Mouse (Mus musculus) erythroblast, embryonic 14.5 days (primary cell): Measurements from ENCODE around the gene Psmd9. TPM values are rescaled to one million over a fixed set of nuclear protein-coding genes. Genes with fewer than 3 reads are reported as not detected.
"Not testable (repeated sequence)": the region's sequence is repeated elsewhere in the genome, so short reads cannot be mapped to it uniquely, and the experiment has no call there.

Source experiments
- H3K27me3 ChIP-seq: 2 replicates; pipeline ENCODE4 v1.6.1; 2012; ENCODE audit warnings: inconsistent platforms; ENCODE audit not compliant: control insufficient read depth
- H3K36me3 ChIP-seq: 2 replicates; pipeline ENCODE4 v1.6.1; 2012; ENCODE audit warnings: mild to moderate bottlenecking, inconsistent platforms; ENCODE audit not compliant: control insufficient read depth
- H3K4me1 ChIP-seq: 2 replicates; pipeline ENCODE4 v1.6.1; 2012; ENCODE audit warnings: inconsistent platforms; ENCODE audit not compliant: control insufficient read depth
- H3K4me3 ChIP-seq: replicated peaks from 2 replicates; pipeline ENCODE3; 2012; ENCODE audit warnings: moderate library complexity, mild to moderate bottlenecking, inconsistent platforms
- H3K9me3 ChIP-seq: 2 replicates; pipeline ENCODE4 v1.6.1; 2012; ENCODE audit warnings: low read length, inconsistent platforms, mixed read lengths; ENCODE audit not compliant: control insufficient read depth
- GATA1 ChIP-seq: IDR thresholded peaks from 2 replicates; pipeline ENCODE4 v1.6.1; 2012; ENCODE audit warnings: low read length, inconsistent platforms, mixed read lengths
- TAL1 ChIP-seq: IDR thresholded peaks from 3 replicates; pipeline ENCODE4 v1.6.1; 2012; ENCODE audit warnings: low read length, inconsistent platforms, mixed read lengths
- polyA plus RNA-seq: library from polyadenylated mRNA; stranded (reverse); fragments of >175 nt; gene quantifications from 2 replicates; pipeline ENCODE4 v1.2.3, GENCODE M21; 2012

Gene Psmd9
- polyA plus RNA-seq, 1 experiment = 28.4 TPM

DNA sequence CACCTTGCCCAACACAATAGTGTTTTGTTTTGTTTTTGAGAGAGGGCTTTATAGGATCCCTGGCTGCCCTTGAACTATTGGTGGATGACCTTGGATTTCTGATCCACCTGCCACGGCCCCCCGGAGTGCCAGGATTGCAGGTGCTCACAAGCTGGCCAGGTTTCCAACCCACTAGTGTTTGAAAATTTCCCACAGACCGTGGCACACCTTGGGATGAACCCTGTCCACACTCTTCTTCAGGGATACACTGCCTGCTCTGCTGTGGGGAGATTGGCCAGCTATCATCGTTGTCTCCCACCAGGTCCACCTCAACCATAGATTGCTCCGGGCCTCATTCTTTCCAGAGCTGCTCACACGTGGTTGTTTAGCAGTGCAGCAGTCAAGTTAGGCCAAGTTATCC, 25.6 kb downstream of the Psmd9 start:
- TF ChIP-seq GATA1 (no peak), TAL1 (no peak)
- peaks cover 3% of the 10 kb centered on the region; the same call in 1 of the 2 replicates for H3K9me3 ChIP-seq
- no peaks in the 10 kb centered on the region for H3K27me3 ChIP-seq
- H3K4me3 ChIP-seq = no peak overlapping the region
- H3K36me3 ChIP-seq = peaks cover 8% of the 10 kb centered on the region
- peaks cover 77% of the 10 kb centered on the region for H3K4me1 ChIP-seq

DNA sequence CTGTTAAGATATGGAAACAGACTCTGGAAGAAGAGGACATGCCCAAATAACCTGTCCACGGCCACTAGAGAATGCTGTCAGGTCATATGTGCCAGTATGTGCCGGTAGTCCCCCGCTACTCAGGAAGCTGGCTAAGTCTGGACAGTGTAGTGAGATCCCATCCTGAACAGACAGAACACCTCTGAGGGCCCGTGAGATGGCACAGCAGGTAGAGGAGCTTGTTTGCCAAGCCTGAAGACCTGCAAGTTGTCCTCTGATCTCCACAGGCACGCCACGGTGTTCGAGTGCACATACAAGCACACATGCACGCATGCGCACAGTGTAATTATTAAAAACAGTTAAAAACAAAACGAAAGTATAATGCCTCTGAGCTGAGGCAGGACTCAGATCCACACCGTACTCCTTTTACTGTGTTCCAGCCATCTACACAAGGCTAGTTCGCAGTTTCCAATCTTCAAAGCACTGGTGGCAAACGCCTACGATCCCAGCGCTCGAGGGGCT, 26.3 kb downstream of the Psmd9 start:
- Histone ChIP-seq H3K4me1 (peaks cover 83% of the 10 kb centered on the region), H3K9me3 (peaks cover 3% of the 10 kb centered on the region; the same call in 1 of the 2 replicates), H3K36me3 (peaks cover 8% of the 10 kb centered on the region), H3K27me3 (no peaks in the 10 kb centered on the region), H3K4me3 (no peak overlapping the region)
- TF ChIP-seq TAL1 (no peak), GATA1 (no peak)

DNA sequence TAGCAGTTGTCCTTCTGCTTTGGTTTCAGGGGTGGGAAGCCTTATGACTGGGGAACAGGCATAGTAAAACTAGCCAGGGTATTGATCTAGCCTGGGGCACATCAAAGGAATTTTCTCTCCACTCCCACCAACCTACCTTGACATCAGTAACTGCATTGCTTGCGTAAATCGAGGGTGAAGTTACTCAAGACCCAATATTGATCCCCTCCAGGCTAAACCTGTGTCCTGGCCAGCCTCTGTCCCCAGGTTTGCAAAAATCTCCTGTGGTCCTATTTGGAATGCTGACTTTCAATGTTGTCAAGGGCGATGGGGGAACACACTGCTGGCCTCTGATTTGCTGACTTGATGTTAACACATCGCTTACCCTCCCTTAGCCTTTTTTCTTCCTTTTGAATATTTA, 27.5 kb downstream of the Psmd9 start:
- no peak for TF ChIP-seq TAL1
- TF ChIP-seq GATA1 = no peak
- no peaks in the 10 kb centered on the region for H3K9me3 ChIP-seq
- H3K4me3 ChIP-seq = no peak overlapping the region
- H3K27me3 ChIP-seq = no peaks in the 10 kb centered on the region
- H3K4me1 ChIP-seq = peaks cover 83% of the 10 kb centered on the region
- peaks cover 5% of the 10 kb centered on the region for H3K36me3 ChIP-seq

DNA sequence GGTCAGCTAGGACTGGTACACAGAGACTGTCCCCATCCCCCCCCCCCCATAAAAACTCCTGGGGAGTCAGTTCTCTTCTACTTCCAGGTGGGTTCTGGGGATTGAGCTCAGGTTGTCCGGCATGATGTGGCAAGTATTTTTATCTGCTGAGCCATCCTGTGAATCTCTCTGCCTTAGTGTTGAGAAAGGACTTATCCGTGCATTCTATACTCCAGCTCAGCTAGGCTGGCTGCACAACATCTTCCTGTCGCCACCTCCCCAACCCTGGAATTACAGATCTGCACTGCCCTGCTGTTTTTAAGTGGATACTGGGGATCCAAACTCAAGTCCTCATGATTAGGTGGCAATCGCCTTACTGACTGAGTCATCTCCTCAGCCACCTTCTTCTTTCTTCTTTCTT, 29.3 kb downstream of the Psmd9 start:
- Histone ChIP-seq H3K4me3 (no peak overlapping the region), H3K36me3 (peaks cover 3% of the 10 kb centered on the region), H3K27me3 (no peaks in the 10 kb centered on the region), H3K4me1 (peaks cover 74% of the 10 kb centered on the region), H3K9me3 (no peaks in the 10 kb centered on the region)
- TF ChIP-seq TAL1 = no peak
- no peak for TF ChIP-seq GATA1

DNA sequence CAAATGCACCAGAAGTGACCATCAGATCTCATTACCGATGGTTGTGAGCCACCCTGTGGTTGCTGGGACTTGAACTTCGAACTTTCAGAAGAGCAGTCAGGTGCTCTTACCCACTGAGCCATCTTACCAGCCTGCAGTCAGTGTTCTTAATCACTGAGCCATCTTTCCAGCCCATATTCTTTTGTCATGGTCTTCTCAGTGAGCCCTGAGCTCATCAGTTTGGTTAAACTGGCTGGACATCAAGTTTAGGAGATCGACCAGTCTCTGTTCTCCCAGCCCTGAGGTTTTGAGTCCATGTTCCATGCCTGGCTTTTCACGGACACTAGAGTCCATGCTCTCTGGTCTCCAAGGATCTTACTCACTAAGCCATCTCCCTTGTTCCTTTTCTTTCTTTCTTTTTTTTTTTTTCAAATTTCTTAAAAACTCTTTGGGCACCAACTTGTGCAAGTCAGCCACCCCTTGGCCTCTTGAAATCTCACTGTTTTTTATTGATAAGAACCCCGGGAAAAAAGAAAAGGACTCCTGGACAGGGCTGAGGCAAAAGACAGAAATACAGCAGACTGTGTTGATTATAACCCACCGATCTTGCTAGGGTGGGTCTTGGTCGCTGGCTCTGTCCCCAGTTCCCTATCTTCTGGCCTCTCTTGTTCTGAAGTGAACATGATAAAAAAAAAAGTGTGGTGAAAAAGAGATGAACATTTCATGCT, 31.8 kb downstream of the Psmd9 start:
- not testable (repeated sequence) for H3K36me3 ChIP-seq, H3K9me3 ChIP-seq, H3K4me3 ChIP-seq, H3K27me3 ChIP-seq
- H3K4me1 ChIP-seq = peaks cover 52% of the 10 kb centered on the region

DNA sequence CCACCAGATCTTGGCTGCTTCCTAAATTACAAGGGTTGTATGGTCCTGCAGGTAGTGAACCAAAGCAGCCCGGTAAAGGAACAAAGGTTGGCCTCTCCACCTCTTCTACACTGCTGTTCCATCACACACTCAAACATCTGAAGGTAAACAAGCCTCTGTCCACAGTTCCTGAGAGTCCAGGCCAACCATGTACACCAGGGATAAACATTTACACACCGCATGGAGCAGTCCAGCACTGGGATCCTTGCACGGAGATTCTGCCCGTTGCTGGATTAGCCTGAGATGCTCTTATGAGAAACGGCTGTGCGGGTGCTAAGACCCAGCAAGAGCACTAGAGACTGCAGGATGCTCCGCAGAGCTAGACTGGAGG, 32.3 kb downstream of the Psmd9 start:
- H3K36me3 ChIP-seq = no peaks in the 10 kb centered on the region; the same call in 1 of the 2 replicates
- H3K9me3 ChIP-seq = peaks cover 5% of the 10 kb centered on the region; the same call in 1 of the 2 replicates
- H3K4me1 ChIP-seq = peaks cover 47% of the 10 kb centered on the region
- TF ChIP-seq GATA1 = no peak
- TF ChIP-seq TAL1 = no peak
- no peaks in the 10 kb centered on the region for H3K27me3 ChIP-seq
- H3K4me3 ChIP-seq = no peak overlapping the region

DNA sequence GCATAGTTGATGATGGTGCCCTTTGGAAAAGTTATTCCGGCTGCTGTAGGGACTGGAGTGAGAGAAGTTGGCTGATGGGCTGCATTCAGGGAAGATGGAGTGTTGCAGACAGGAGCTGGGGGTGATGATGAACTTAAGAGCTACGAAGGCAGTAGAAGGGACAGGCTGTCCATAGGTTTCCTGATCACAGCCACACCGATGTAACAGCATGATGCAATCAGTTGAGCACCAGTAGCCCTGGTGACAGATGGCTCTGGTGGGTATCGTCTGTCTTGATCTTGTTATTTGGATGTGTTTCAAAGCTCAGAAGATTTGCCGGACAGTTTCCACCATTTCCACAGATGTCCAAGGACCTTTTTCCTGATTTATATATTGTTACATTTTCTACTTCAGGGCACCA, 32.8 kb downstream of the Psmd9 start:
- peak; percentile 43; the same call in 1 of the 3 replicates for TF ChIP-seq TAL1
- TF ChIP-seq GATA1 = no peak
- H3K4me1 ChIP-seq = peaks cover 42% of the 10 kb centered on the region
- H3K36me3 ChIP-seq = no peaks in the 10 kb centered on the region; the same call in 1 of the 2 replicates
- no peak overlapping the region for H3K4me3 ChIP-seq
- no peaks in the 10 kb centered on the region for H3K27me3 ChIP-seq
- peaks cover 5% of the 10 kb centered on the region; the same call in 1 of the 2 replicates for H3K9me3 ChIP-seq

DNA sequence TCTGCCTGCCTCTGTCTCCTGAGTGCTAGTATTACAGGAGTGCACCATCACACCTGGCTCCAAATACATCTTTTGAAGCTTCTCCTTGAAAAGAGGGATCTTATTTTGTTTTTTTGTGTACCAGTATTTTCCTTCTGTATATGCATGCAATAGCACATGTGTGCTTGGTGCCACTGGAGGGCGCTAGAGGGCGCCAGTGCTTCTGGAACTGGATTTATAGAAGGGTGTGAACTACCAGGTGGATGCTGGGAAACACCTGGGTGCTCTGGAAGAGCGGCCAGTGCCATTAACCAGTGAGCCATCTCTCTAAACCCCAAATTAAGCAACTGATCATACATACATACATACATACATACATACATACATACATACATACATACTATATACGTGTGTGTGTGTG, 33.6 kb downstream of the Psmd9 start:
- not testable (repeated sequence) for H3K27me3 ChIP-seq, H3K36me3 ChIP-seq

DNA sequence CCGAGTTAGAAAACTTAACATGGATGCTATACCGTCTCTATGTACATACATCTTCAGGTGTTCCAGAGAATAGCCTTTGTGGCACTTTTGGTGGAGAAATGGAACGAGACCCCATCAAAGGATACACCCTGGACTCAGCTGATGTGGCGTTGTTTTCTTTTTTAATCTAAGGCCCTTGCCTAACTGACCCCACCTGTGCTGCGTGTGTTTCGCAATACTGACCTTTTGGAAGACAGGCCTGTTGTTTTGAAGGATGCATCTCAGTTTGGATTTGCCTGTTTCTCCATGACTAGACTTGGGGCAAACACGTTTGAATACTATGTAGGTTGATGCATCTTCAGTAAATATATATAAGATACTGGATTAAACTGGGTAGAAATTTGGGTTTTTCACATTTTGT, 34.4 kb downstream of the Psmd9 start:
- H3K36me3 ChIP-seq, H3K4me3 ChIP-seq, H3K27me3 ChIP-seq, H3K9me3 ChIP-seq: not testable (repeated sequence)
- H3K4me1 ChIP-seq = peaks cover 29% of the 10 kb centered on the region

More for the DNA sequence above, 33.6 kb downstream of the Psmd9 start:
- H3K4me3 ChIP-seq, H3K9me3 ChIP-seq: not testable (repeated sequence)
- peaks cover 37% of the 10 kb centered on the region for H3K4me1 ChIP-seq

DNA sequence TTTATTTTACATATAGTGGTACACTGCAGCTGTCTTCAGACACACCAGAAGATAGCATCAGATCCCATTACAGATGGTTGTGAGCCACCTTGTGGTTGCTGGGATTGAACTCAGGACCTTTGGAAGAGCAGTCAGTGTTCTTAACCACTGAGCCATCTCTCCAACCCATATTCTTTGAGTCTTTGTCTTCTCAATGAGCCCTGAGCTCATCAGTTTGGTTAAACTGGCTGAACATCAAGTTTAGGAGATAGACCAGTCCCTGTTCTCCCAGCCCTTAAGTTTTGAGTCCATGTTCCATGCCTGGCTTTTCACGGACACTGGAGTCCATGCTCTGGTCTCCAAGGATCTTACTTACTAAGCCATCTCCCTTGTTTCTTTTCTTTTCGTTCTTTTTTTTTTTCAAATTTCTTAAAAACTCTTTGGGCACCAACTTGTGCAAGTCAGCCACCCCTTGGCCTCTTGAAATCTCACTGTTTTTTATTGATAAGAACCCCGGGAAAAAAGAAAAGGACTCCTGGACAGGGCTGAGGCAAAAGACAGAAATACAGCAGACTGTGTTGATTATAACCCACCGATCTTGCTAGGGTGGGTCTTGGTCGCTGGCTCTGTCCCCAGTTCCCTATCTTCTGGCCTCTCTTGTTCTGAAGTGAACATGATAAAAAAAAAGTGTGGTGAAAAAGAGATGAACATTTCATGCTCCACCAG, 53.3 kb downstream of the Psmd9 start:
- peaks cover 30% of the 10 kb centered on the region for H3K4me1 ChIP-seq
- not testable (repeated sequence) for H3K4me3 ChIP-seq, H3K27me3 ChIP-seq, H3K9me3 ChIP-seq, H3K36me3 ChIP-seq
